Mouse (Mus musculus) thymus, postnatal 10 days (tissue): Measurements from ENCODE around the gene Bcl6.

Experiments
- DNase-seq, 2 experiments: peaks; one replicate each; pipeline ENCODE4 v3.0.0; 2021; ENCODE audit warnings: low spot score in 2 of 2

Bcl6 gene

GRCm38 (mm10) chr16:23988466-23989208, at the start of gene Bcl6, which contains the start of gene Gm37419:
Bcl6 (minus strand) TSS chr16:23988852.
Gm37419 (plus strand) TSS chr16:23988482.
- peak; percentile 73 to 83 for DNase-seq

GRCm38 (mm10) chr16:24036398-24036797, 47.7 kb upstream of the Bcl6 start:
- DNase-seq = no peak

GRCm38 (mm10) chr16:24035767-24036166, 47.1 kb upstream of the Bcl6 start:
- no peak for DNase-seq

- no peak for DNase-seq
Measured at GRCm38 (mm10) chr16:24034450-24034849, 45.8 kb upstream of the Bcl6 start.

- no peak for DNase-seq
Measured at GRCm38 (mm10) chr16:24033259-24033658, 44.6 kb upstream of the Bcl6 start.

- DNase-seq = no peak
Measured at GRCm38 (mm10) chr16:24029965-24030672, 41.5 kb upstream of the Bcl6 start.

GRCm38 (mm10) chr16:24025442-24025841, 36.8 kb upstream of the Bcl6 start:
- DNase-seq = no peak

- DNase-seq = no peak
Measured at GRCm38 (mm10) chr16:24022605-24023004, 34.0 kb upstream of the Bcl6 start.

- peak in 1 of 2 experiments; percentile 30 for DNase-seq
Measured at GRCm38 (mm10) chr16:24021722-24022121, 33.1 kb upstream of the Bcl6 start.

GRCm38 (mm10) chr16:24016742-24017141, 28.1 kb upstream of the Bcl6 start:
- no peak for DNase-seq

- DNase-seq = no peak
Measured at GRCm38 (mm10) chr16:24016273-24016672, 27.6 kb upstream of the Bcl6 start.

GRCm38 (mm10) chr16:24014378-24014777, 25.7 kb upstream of the Bcl6 start:
- no peak for DNase-seq

GRCm38 (mm10) chr16:24012066-24012465, 23.4 kb upstream of the Bcl6 start:
- no peak for DNase-seq

- no peak for DNase-seq
Measured at GRCm38 (mm10) chr16:24011306-24011705, 22.7 kb upstream of the Bcl6 start.

GRCm38 (mm10) chr16:24009891-24010290, 21.2 kb upstream of the Bcl6 start:
- no peak for DNase-seq

GRCm38 (mm10) chr16:24005928-24006327, 17.3 kb upstream of the Bcl6 start:
- DNase-seq = no peak

- DNase-seq = no peak
Measured at GRCm38 (mm10) chr16:23997912-23998311, 9.3 kb upstream of the Bcl6 start.

GRCm38 (mm10) chr16:23997228-23997627, 8.6 kb upstream of the Bcl6 start:
- no peak for DNase-seq

GRCm38 (mm10) chr16:23996342-23996741, 7.7 kb upstream of the Bcl6 start:
- no peak for DNase-seq

GRCm38 (mm10) chr16:23993351-23994321, 5.0 kb upstream of the Bcl6 start:
- DNase-seq = no peak

- no peak for DNase-seq
Measured at GRCm38 (mm10) chr16:23991846-23992580, 3.4 kb upstream of the Bcl6 start.
